In genomic region chr5:134074368-134074767, GRCm38 (mm10) we compare ENCODE assay signal across 20 mouse cellular contexts. TPM values are rescaled to one million over a fixed set of nuclear protein-coding genes. Genes with fewer than 3 reads are reported as not detected.
DNase-seq lines count a peak whose midpoint lies in the region; ATAC-seq and TF ChIP-seq lines count a peak whose summit lies in the region.
"Had no signal": no experiment of that assay in that cellular context is flagged by ENCODE, and none has a peak within 500 bp of the region (broad histone marks: within the 10 kb centered on the region; RNA-seq: fewer than 3 reads in every experiment).

No protein-coding gene starts in this region.

- H3K27me3 ChIP-seq in hindbrain, embryonic 15.5 days = no peaks in the 10 kb centered on the region
- no peaks in the 10 kb centered on the region for H3K27me3 ChIP-seq in hindbrain, embryonic 11.5 days (ENCODE audit: control insufficient read depth, insufficient read depth, low read length)
- no peaks in the 10 kb centered on the region; the same call in 1 of the 2 replicates for H3K27me3 ChIP-seq in limb, embryonic 13.5 days
- no peaks in the 10 kb centered on the region for H3K27me3 ChIP-seq in limb, embryonic 10.5 days (ENCODE audit: low read depth, poor library complexity, severe bottlenecking)
- no peaks in the 10 kb centered on the region for H3K27me3 ChIP-seq in stomach, postnatal 0 days (ENCODE audit: control insufficient read depth, insufficient read depth, low read length)
- H3K27me3 ChIP-seq: embryonic facial prominence, embryonic 12.5 days had no signal

- H3K36me3 ChIP-seq in hindbrain, embryonic 15.5 days = no peaks in the 10 kb centered on the region
- no peaks in the 10 kb centered on the region for H3K36me3 ChIP-seq in hindbrain, embryonic 11.5 days (ENCODE audit: control insufficient read depth, insufficient read depth, low read length)
- H3K36me3 ChIP-seq in limb, embryonic 13.5 days = no peaks in the 10 kb centered on the region
- no peaks in the 10 kb centered on the region for H3K36me3 ChIP-seq in limb, embryonic 10.5 days
- H3K36me3 ChIP-seq in stomach, postnatal 0 days (ENCODE audit: control insufficient read depth, insufficient read depth, low read length) = no peaks in the 10 kb centered on the region
- H3K36me3 ChIP-seq: embryonic facial prominence, embryonic 12.5 days; midbrain, embryonic 10.5 days had no signal

- no peak overlapping the region for H3K4me3 ChIP-seq in hindbrain, embryonic 15.5 days
- H3K4me3 ChIP-seq in hindbrain, embryonic 11.5 days (ENCODE audit: low read depth, low read length) = no peak overlapping the region
- no peak overlapping the region for H3K4me3 ChIP-seq in limb, embryonic 13.5 days
- no peak overlapping the region for H3K4me3 ChIP-seq in limb, embryonic 10.5 days
- H3K4me3 ChIP-seq in stomach, postnatal 0 days (ENCODE audit: low read depth, low read length) = no peak overlapping the region
- H3K4me3 ChIP-seq: embryonic facial prominence, embryonic 12.5 days; midbrain, embryonic 10.5 days had no signal

- peak; percentile 40 for DNase-seq in cerebellum, adult 9-11 months
- no peak for DNase-seq in cerebellum, adult 8-10 months
- DNase-seq in hindbrain, embryonic 11.5 days (ENCODE audit: low spot score) = no peak
- no peak for DNase-seq in limb, embryonic 10.5 days (ENCODE audit: low spot score)
- DNase-seq in stomach, postnatal 0 days (ENCODE audit: low spot score) = no peak
- DNase-seq in ovary, postnatal 36 days (ENCODE audit: low spot score) = no peak
- DNase-seq: adrenal gland, postnatal 36 days; gastrocnemius, postnatal 36 days; heart, postnatal 14 days; kidney, postnatal 14 days; lung, embryonic 14.5 days; lung, postnatal 4 days; thymus, adult 2 months had no signal

- H3K4me2 ChIP-seq in hindbrain, embryonic 15.5 days = no peak overlapping the region
- H3K4me2 ChIP-seq in hindbrain, embryonic 11.5 days (replicated peaks; ENCODE audit: low read depth, low read length) = no peak overlapping the region
- H3K4me2 ChIP-seq in limb, embryonic 13.5 days (replicated peaks) = no peak overlapping the region
- no peak overlapping the region for H3K4me2 ChIP-seq in stomach, postnatal 0 days (replicated peaks; ENCODE audit: low read depth)
- H3K4me2 ChIP-seq: embryonic facial prominence, embryonic 12.5 days; heart, embryonic 11.5 days; liver, embryonic 11.5 days; lung, embryonic 14.5 days had no signal

- H3K9me3 ChIP-seq in hindbrain, embryonic 15.5 days = 0 out of 2 replicates have a peak, but pooled peaks cover 3% of the 10 kb centered on the region
- no peaks in the 10 kb centered on the region for H3K9me3 ChIP-seq in hindbrain, embryonic 11.5 days (ENCODE audit: control insufficient read depth, low read length)
- peaks cover 14% of the 10 kb centered on the region for H3K9me3 ChIP-seq in limb, embryonic 13.5 days
- 0 out of 2 replicates have a peak, but pooled peaks cover 4% of the 10 kb centered on the region for H3K9me3 ChIP-seq in limb, embryonic 10.5 days (replicated peaks)
- H3K9me3 ChIP-seq in stomach, postnatal 0 days (ENCODE audit: control insufficient read depth, low read length) = no peaks in the 10 kb centered on the region
- H3K9me3 ChIP-seq: embryonic facial prominence, embryonic 12.5 days had no signal

- ATAC-seq in hindbrain, embryonic 15.5 days (ENCODE audit: low FRiP score, low read depth) = no peak
- no peak for ATAC-seq in hindbrain, embryonic 11.5 days (ENCODE audit: low FRiP score)
- ATAC-seq in limb, embryonic 13.5 days (ENCODE audit: low FRiP score, low read depth) = no peak
- ATAC-seq in stomach, postnatal 0 days (ENCODE audit: low FRiP score, low TSS enrichment) = no peak
- ATAC-seq: intestine, embryonic 16.5 days had no signal

- TF ChIP-seq CTCF in stomach, postnatal 0 days (IDR thresholded peaks at IDR 0.05; ENCODE audit: low read depth) = peak; percentile 16; the same call in 1 of the 2 replicates

- TF ChIP-seq EP300 in stomach, postnatal 0 days (optimal IDR thresholded peaks at IDR 0.05) = no peak

- H3K9ac ChIP-seq in hindbrain, embryonic 15.5 days = no peak overlapping the region
- H3K9ac ChIP-seq in hindbrain, embryonic 11.5 days (ENCODE audit: low read depth, low read length) = no peak overlapping the region
- H3K9ac ChIP-seq in limb, embryonic 13.5 days = no peak overlapping the region
- H3K9ac ChIP-seq in stomach, postnatal 0 days (ENCODE audit: low read length) = no peak overlapping the region
- H3K9ac ChIP-seq: embryonic facial prominence, embryonic 12.5 days; lung, embryonic 14.5 days had no signal

- H3K4me1 ChIP-seq in hindbrain, embryonic 15.5 days (replicated peaks) = peaks cover 15% of the 10 kb centered on the region
- H3K4me1 ChIP-seq in hindbrain, embryonic 11.5 days (replicated peaks; ENCODE audit: control insufficient read depth, insufficient read depth, low read length) = no peaks in the 10 kb centered on the region
- H3K4me1 ChIP-seq in limb, embryonic 13.5 days = peaks cover 20% of the 10 kb centered on the region
- H3K4me1 ChIP-seq in limb, embryonic 10.5 days = peaks cover 21% of the 10 kb centered on the region
- no peaks in the 10 kb centered on the region for H3K4me1 ChIP-seq in stomach, postnatal 0 days (replicated peaks; ENCODE audit: control insufficient read depth, insufficient read depth)
- H3K4me1 ChIP-seq: embryonic facial prominence, embryonic 12.5 days; midbrain, embryonic 10.5 days had no signal

- H3K27ac ChIP-seq in hindbrain, embryonic 15.5 days (replicated peaks) = peak overlapping the region; percentile 57
- H3K27ac ChIP-seq in hindbrain, embryonic 11.5 days (ENCODE audit: low read depth, low read length) = no peak overlapping the region
- 0 out of 2 replicates have a peak overlapping the region, but pooled peaks have one; percentile 28 for H3K27ac ChIP-seq in limb, embryonic 13.5 days
- H3K27ac ChIP-seq in limb, embryonic 10.5 days = no peak overlapping the region
- no peak overlapping the region for H3K27ac ChIP-seq in stomach, postnatal 0 days (replicated peaks)
- H3K27ac ChIP-seq: embryonic facial prominence, embryonic 12.5 days; midbrain, embryonic 10.5 days had no signal

RNA-seq across cellular contexts. Expression of gene Castor2, which starts 25.1 kb away (rescaled TPM):
- polyA plus RNA-seq in hindbrain, embryonic 15.5 days (2015; fragmentation: Nextera tagmentation; extraction: Ambion mirVana) = 26.6 and 27.5 TPM in 2 replicates
- 12.3 and 13.2 TPM in 2 replicates for polyA plus RNA-seq in hindbrain, embryonic 11.5 days (2014; fragmentation: Nextera tagmentation; extraction: Ambion mirVana)
- polyA plus RNA-seq in limb, embryonic 13.5 days (2015; fragmentation: Nextera tagmentation; extraction: Ambion mirVana) = 10.4 and 10.5 TPM in 2 replicates
- polyA plus RNA-seq in limb, embryonic 10.5 days (2016; fragmentation: Nextera tagmentation; extraction: Ambion mirVana) = 6.4 and 10.6 TPM in 2 replicates
- polyA plus RNA-seq in stomach, postnatal 0 days (2015; fragmentation: Nextera tagmentation; extraction: Ambion mirVana) = 3.8 and 4.0 TPM in 2 replicates

Comparison
In these comparisons a context has a peak if more than half of its experiments do, and no peak if none do; other contexts are left out.
1. H3K27ac ChIP-seq: peak in hindbrain, embryonic 15.5 days (single experiment) and limb, embryonic 13.5 days (single experiment); none in hindbrain, embryonic 11.5 days (single experiment), limb, embryonic 10.5 days (single experiment) and stomach, postnatal 0 days (single experiment).